Mouse (Mus musculus): ENCODE measurements around the gene Tbc1d30. TPM values are rescaled to one million over a fixed set of nuclear protein-coding genes. Genes with fewer than 3 reads are reported as not detected.

Tbc1d30 gene
- total RNA-seq (2014; rRNA removed; ENCODE audit: low replicate concordance) (0.58 and 14.7 TPM in 2 replicates), polyA plus RNA-seq (2015; fragmentation: Nextera tagmentation; extraction: Ambion mirVana) (1.1 and 1.2 TPM in 2 replicates)

DNA sequence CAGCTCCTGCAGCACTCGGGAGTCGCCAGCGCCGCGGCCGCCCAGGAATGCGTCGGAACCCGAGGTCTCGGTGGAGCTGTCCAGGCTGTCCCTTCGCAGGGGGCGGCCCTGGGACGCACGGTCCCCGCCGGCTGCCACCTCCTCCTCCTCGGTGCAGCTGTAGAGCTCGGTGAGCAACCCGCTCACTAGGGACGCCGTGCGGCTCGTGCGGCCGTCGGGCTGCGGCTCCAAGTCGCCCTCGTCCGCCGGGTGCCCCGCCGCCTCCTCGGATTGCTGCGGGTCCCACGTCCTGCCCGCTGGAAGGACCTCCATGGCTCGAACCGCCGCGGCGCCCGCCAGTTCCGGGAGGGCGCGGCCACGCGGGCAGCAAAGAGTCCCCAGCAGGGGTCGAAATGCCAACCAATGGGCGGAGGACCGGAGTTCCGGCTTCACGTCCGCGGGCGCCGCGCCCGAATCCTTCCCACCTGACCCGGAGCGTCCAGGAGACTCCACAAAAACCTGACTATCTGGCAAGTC is at the start of gene Tbc1d30:
TSS of gene Tbc1d30 (minus strand) at position 213 of the 516 bp plus-strand sequence.
- peak within 1 kb of the TSS; percentile 30 for H3K27ac ChIP-seq (ENCODE audit: low read depth)
- TF ChIP-seq EP300 (IDR thresholded peaks at IDR 0.05; ENCODE audit: low read depth) (no peak), CTCF (IDR thresholded peaks at IDR 0.05; ENCODE audit: low read depth) (peak; percentile 13; the same call in 1 of the 2 replicates)
- WGBS = under 1% methylated on average over 56 of the region's 61 CpGs
- no peaks in the 10 kb centered on the region for H3K36me3 ChIP-seq (replicated peaks; ENCODE audit: control insufficient read depth, insufficient read depth, low read length)
- H3K9ac ChIP-seq (replicated peaks; ENCODE audit: low read depth, low read length) = peak within 1 kb of the TSS; percentile 67
- peak; percentile 51 for DNase-seq (ENCODE audit: low spot score)
- H3K4me2 ChIP-seq (ENCODE audit: low read depth, low read length) = peak within 1 kb of the TSS; percentile 99
- no peaks in the 10 kb centered on the region; the same call in 1 of the 2 replicates for H3K27me3 ChIP-seq (ENCODE audit: control insufficient read depth, insufficient read depth, low read length)
- H3K9me3 ChIP-seq (replicated peaks; ENCODE audit: control insufficient read depth, low read length) = no peaks in the 10 kb centered on the region
- H3K4me1 ChIP-seq (ENCODE audit: control insufficient read depth, insufficient read depth) = no peaks in the 10 kb centered on the region; the same call in none of the 2 replicates
- peak within 1 kb of the TSS; percentile 79 for H3K4me3 ChIP-seq (ENCODE audit: low read depth, low read length)
- peak; percentile 84 for ATAC-seq (ENCODE audit: insufficient read depth, low read depth)

DNA sequence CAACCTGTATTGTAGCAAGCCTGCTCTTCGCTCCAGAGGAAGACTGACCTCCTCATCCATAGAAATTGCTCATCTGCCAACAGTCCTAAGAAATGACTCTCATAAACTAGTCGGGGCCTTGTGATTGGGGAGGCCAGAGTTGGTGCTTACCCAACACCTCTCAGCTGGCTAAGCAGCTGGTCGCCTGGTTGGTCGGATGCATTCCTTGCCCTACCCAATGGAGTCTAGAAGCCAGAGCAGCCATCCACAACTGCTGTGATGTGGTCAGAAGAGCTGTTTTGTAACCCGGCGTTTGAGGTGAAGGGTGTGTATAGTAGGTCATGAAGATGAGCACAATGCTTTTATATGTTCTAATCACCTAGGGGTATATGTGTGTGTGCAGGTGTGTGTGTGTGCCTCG is 47.5 kb upstream of the Tbc1d30 start:
- no peak for ATAC-seq (ENCODE audit: insufficient read depth, low read depth)
- Histone ChIP-seq H3K36me3 (replicated peaks; ENCODE audit: control insufficient read depth, insufficient read depth, low read length) (peaks cover 29% of the 10 kb centered on the region), H3K4me3 (ENCODE audit: low read depth, low read length) (no peak overlapping the region), H3K27me3 (ENCODE audit: control insufficient read depth, insufficient read depth, low read length) (no peaks in the 10 kb centered on the region), H3K4me2 (ENCODE audit: low read depth, low read length) (no peak overlapping the region), H3K4me1 (ENCODE audit: control insufficient read depth, insufficient read depth) (no peaks in the 10 kb centered on the region), H3K27ac (ENCODE audit: low read depth) (no peak overlapping the region), H3K9ac (replicated peaks; ENCODE audit: low read depth, low read length) (no peak overlapping the region), H3K9me3 (replicated peaks; ENCODE audit: control insufficient read depth, low read length) (no peaks in the 10 kb centered on the region)
- DNase-seq (ENCODE audit: low spot score) = no peak
- TF ChIP-seq EP300 (IDR thresholded peaks at IDR 0.05; ENCODE audit: low read depth) = no peak
- no peak for TF ChIP-seq CTCF (IDR thresholded peaks at IDR 0.05; ENCODE audit: low read depth)
- WGBS = 83% methylated on average over 7 of the region's 7 CpGs

DNA sequence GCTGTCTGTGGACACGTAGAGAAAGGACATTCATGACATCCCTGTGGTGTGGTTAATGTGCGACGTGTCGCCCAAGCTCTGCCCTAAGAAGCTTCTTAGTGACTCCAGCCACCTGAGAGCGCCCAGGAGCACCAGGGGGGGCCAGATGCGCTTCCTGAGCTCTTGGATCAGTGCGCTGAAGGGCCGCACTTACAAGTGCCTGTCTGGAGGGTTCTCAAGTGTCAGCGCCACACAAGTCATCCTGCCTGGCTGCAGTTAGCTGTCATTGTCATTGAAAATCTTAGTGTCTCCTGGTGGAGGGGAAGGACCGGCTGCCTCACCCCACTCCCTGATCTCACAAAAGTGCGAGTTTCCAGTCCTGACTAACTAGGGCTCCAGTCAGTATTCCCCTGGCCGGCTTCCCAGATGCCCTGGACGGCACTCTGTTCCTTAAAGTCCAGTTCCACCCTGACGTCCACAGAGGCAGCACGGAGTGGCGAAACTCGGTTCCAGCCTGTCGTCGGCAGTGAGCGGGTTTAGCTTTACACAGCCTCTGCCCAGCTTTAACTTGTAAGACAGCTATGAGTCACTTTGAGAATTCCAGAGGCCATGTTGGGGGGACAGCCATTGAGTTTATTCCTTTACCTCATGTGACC is 44.6 kb upstream of the Tbc1d30 start:
- TF ChIP-seq EP300 (IDR thresholded peaks at IDR 0.05; ENCODE audit: low read depth) (no peak), CTCF (IDR thresholded peaks at IDR 0.05; ENCODE audit: low read depth) (no peak)
- no peaks in the 10 kb centered on the region for H3K9me3 ChIP-seq (replicated peaks; ENCODE audit: control insufficient read depth, low read length)
- peaks cover 58% of the 10 kb centered on the region for H3K36me3 ChIP-seq (replicated peaks; ENCODE audit: control insufficient read depth, insufficient read depth, low read length)
- WGBS = 58% methylated on average over 20 of the region's 20 CpGs
- no peak overlapping the region for H3K9ac ChIP-seq (replicated peaks; ENCODE audit: low read depth, low read length)
- H3K4me3 ChIP-seq (ENCODE audit: low read depth, low read length) = no peak overlapping the region
- no peaks in the 10 kb centered on the region for H3K27me3 ChIP-seq (ENCODE audit: control insufficient read depth, insufficient read depth, low read length)
- ATAC-seq (ENCODE audit: insufficient read depth, low read depth) (peak; percentile 50; the same call in 1 of the 2 replicates), DNase-seq (ENCODE audit: low spot score) (peak; percentile 25)
- H3K4me1 ChIP-seq (ENCODE audit: control insufficient read depth, insufficient read depth) = no peaks in the 10 kb centered on the region
- H3K4me2 ChIP-seq (ENCODE audit: low read depth, low read length) = no peak overlapping the region
- no peak overlapping the region for H3K27ac ChIP-seq (ENCODE audit: low read depth)

DNA sequence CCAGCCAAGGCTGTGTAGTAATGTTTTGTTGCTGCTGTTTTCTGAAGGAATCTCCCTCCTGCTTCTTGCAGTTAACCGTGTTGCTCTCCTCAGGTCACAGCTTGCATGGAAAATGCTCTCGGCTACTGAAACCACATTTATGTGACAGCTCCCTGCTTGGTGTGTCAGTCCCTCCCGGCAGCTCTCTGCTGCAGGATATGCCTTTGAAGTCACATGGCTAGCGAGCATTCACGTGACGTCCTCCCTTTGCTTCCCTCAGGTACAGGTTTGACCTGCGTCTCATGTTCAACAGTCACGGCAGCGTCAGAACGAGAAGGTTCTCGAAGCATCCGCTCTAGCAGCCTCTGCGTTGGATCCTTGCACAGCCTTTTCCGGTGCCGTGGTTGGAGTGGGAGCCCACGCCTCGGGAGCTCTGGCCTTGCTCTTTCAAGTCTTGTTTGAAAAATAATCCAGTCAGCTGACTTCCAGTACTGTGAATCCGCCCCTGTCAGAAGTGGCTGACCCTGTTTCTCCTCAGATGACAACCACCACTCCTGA is 43.8 kb upstream of the Tbc1d30 start:
- DNase-seq (ENCODE audit: low spot score) = no peak
- WGBS = 76% methylated on average over 18 of the region's 18 CpGs
- H3K27me3 ChIP-seq (ENCODE audit: control insufficient read depth, insufficient read depth, low read length) = no peaks in the 10 kb centered on the region
- H3K9ac ChIP-seq (replicated peaks; ENCODE audit: low read depth, low read length) = no peak overlapping the region
- no peaks in the 10 kb centered on the region for H3K9me3 ChIP-seq (replicated peaks; ENCODE audit: control insufficient read depth, low read length)
- ATAC-seq (ENCODE audit: insufficient read depth, low read depth) = no peak
- H3K4me1 ChIP-seq (ENCODE audit: control insufficient read depth, insufficient read depth) = no peaks in the 10 kb centered on the region
- H3K27ac ChIP-seq (ENCODE audit: low read depth) = no peak overlapping the region
- H3K4me2 ChIP-seq (ENCODE audit: low read depth, low read length) = no peak overlapping the region
- peaks cover 66% of the 10 kb centered on the region for H3K36me3 ChIP-seq (replicated peaks; ENCODE audit: control insufficient read depth, insufficient read depth, low read length)
- H3K4me3 ChIP-seq (ENCODE audit: low read depth, low read length) = no peak overlapping the region
- no peak for TF ChIP-seq EP300 (IDR thresholded peaks at IDR 0.05; ENCODE audit: low read depth)
- TF ChIP-seq CTCF (IDR thresholded peaks at IDR 0.05; ENCODE audit: low read depth) = no peak

DNA sequence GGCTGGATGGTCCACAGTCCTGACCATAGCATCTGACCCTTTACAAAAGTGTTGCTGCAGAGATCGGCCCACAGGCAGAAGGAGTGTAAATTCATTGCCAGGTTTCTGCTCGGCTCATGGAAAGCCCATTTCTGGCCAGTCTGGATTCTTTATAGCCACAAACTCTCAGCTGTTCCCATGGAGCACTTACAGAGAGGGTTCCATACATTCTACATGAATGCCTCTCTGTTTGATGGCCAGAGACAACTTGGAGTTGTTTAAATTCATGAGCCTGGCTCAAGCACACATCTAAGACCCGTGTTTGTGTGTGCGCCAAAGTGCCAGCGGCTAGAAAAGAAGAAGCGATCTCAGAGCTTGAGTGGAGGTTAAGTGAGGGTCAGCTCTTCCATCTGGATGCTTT is 43.2 kb upstream of the Tbc1d30 start:
- H3K27me3 ChIP-seq (ENCODE audit: control insufficient read depth, insufficient read depth, low read length) = no peaks in the 10 kb centered on the region
- ATAC-seq (ENCODE audit: insufficient read depth, low read depth) = no peak
- H3K27ac ChIP-seq (ENCODE audit: low read depth) = no peak overlapping the region
- TF ChIP-seq CTCF (IDR thresholded peaks at IDR 0.05; ENCODE audit: low read depth) (no peak), EP300 (IDR thresholded peaks at IDR 0.05; ENCODE audit: low read depth) (no peak)
- no peaks in the 10 kb centered on the region for H3K4me1 ChIP-seq (ENCODE audit: control insufficient read depth, insufficient read depth)
- WGBS = 81% methylated on average over 6 of the region's 6 CpGs
- no peak for DNase-seq (ENCODE audit: low spot score)
- H3K9ac ChIP-seq (replicated peaks; ENCODE audit: low read depth, low read length) = no peak overlapping the region
- H3K36me3 ChIP-seq (replicated peaks; ENCODE audit: control insufficient read depth, insufficient read depth, low read length) = peaks cover 72% of the 10 kb centered on the region
- no peak overlapping the region for H3K4me3 ChIP-seq (ENCODE audit: low read depth, low read length)
- no peak overlapping the region for H3K4me2 ChIP-seq (ENCODE audit: low read depth, low read length)
- no peaks in the 10 kb centered on the region for H3K9me3 ChIP-seq (replicated peaks; ENCODE audit: control insufficient read depth, low read length)
